Mouse (Mus musculus) megakaryocyte, embryonic 14.5 days (primary cell): Measurements from ENCODE around the gene Rassf3.

ENCODE experiments used
- FLI1 ChIP-seq: IDR thresholded peaks from 2 replicates; pipeline ENCODE4 v1.6.1; 2012; ENCODE audit warnings: low read length, inconsistent platforms, mixed read lengths
- GATA1 ChIP-seq: IDR thresholded peaks from 3 replicates; pipeline ENCODE4 v1.6.1; 2012; ENCODE audit warnings: mixed read lengths, low read length, inconsistent platforms, borderline replicate concordance

DNA sequence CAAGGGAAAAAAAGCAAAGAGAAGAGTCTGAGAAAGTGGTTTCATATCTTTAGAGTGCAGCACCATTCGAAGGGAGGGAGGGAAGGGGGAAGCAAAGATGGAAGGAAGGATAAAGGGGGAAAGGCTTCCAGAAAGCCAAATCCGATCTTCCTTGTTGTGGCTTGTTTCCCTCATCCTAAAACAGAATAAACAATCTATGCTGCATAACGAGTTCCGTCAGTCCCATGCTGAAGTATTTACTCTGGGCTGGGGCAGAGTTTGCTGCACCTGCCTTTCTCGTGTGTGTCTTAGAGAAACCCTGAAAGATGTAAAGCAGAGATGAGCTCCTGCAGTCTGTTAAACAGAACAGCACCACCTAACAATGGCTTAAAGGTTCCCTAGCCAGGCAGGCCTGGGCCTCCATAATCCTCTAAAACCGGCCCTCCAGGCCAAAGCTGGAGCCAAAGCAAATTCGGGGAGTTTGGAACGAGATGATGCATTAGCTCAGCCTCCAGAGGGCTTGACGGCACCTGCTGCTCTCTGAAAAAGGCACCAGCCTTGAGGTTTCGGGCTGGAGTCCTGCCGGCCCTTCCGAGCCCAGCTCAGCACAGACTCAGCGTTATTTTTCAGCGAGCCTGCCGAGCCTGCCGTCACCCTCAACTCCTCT lies 43.4 kb downstream of the Rassf3 start:
- TF ChIP-seq FLI1 (no peak), GATA1 (no peak)
